Mouse (Mus musculus) cerebellum, postnatal 4 days (tissue): ENCODE data around the gene Slc18b1.
A peak's percentile ranks its signal among the peaks of the same experiment; 100 is the strongest.
"Not testable (repeated sequence)": the region's sequence is repeated elsewhere in the genome, so short reads cannot be mapped to it uniquely, and the experiment has no call there.

Source experiments
- DNase-seq, 2 experiments: peaks; one replicate each; pipeline ENCODE4 v3.0.0; 2022; ENCODE audit warnings: low spot score in 2 of 2, mixed read lengths in 1 of 2

Gene Slc18b1

GRCm38 (mm10) chr10:23796551-23797503, at the start of gene Slc18b1:
Slc18b1 (plus strand) TSS chr10:23796986.
- DNase-seq: peak; percentile 22 to 49

GRCm38 (mm10) chr10:23754166-23754565, 42.6 kb upstream of the Slc18b1 start:
- no peak for DNase-seq

- DNase-seq: no peak
These were observed 19.4 kb upstream of the Slc18b1 start for GRCm38 (mm10) chr10:23777288-23777945.

GRCm38 (mm10) chr10:23780539-23781275, 16.1 kb upstream of the Slc18b1 start:
- DNase-seq: no peak

- DNase-seq: no peak
These were observed 14.7 kb upstream of the Slc18b1 start for GRCm38 (mm10) chr10:23781760-23782735.

GRCm38 (mm10) chr10:23782855-23783492, 13.8 kb upstream of the Slc18b1 start:
- DNase-seq: no peak

- DNase-seq: no peak
These were observed 13.3 kb upstream of the Slc18b1 start for GRCm38 (mm10) chr10:23783493-23783884.

GRCm38 (mm10) chr10:23784121-23784520, 12.7 kb upstream of the Slc18b1 start:
- DNase-seq: no peak

GRCm38 (mm10) chr10:23785599-23785998, 11.2 kb upstream of the Slc18b1 start:
- not testable (repeated sequence) for DNase-seq

- DNase-seq: no peak
These were observed 10.7 kb upstream of the Slc18b1 start for GRCm38 (mm10) chr10:23786040-23786439.

- DNase-seq: not testable (repeated sequence)
These were observed 10.2 kb upstream of the Slc18b1 start for GRCm38 (mm10) chr10:23786631-23787038.

GRCm38 (mm10) chr10:23787062-23787821, 9.5 kb upstream of the Slc18b1 start, which contains the start of gene Rps12:
Rps12 (minus strand) TSS chr10:23787275.
- DNase-seq: peak; percentile 97 to 98

GRCm38 (mm10) chr10:23788056-23788600, 8.7 kb upstream of the Slc18b1 start:
- DNase-seq: no peak

- no peak for DNase-seq
These were observed 790 bp upstream of the Slc18b1 start for GRCm38 (mm10) chr10:23795871-23796520.

- DNase-seq: no peak
These were observed 820 bp downstream of the Slc18b1 start for GRCm38 (mm10) chr10:23797606-23798005.

- no peak for DNase-seq
These were observed 1.4 kb downstream of the Slc18b1 start for GRCm38 (mm10) chr10:23798142-23798541.

- no peak for DNase-seq
These were observed 3.1 kb downstream of the Slc18b1 start for GRCm38 (mm10) chr10:23799933-23800332.

- DNase-seq: no peak
These were observed 6.1 kb downstream of the Slc18b1 start for GRCm38 (mm10) chr10:23802911-23803310.

GRCm38 (mm10) chr10:23804665-23805064, 7.9 kb downstream of the Slc18b1 start:
- no peak for DNase-seq
